In the genomic region with DNA sequence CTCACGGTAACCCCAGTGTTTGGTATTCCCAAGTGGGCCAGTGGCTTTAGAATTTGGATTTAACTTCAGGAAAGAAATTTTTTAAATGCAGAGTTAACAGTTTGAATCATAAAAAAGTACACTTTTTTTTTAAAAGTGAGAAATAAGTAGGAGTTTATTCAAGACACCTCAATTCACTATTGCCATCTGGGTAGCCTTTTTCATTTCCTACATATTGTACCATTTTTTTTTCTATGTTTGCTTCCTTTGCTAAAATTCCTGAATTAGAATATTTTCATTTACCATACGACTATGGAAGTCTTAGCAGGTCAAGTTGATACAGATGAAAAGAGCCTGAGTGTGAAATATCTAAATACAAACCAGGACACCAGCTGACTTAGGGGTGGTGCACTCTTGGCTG, we compare ENCODE assay signal across 21 mouse cellular contexts.
"Had no signal": no experiment of that assay in that cellular context is flagged by ENCODE, and none has a peak within 500 bp of the region (broad histone marks: within the 10 kb centered on the region; RNA-seq: fewer than 3 reads in every experiment).

No protein-coding gene starts in this region.

- DNase-seq: heart, postnatal 10 days; heart, postnatal 14 days; heart, postnatal 36 days; heart, postnatal 4 days; kidney, adult 11 months; kidney, adult 18-20 months; kidney, adult 2 months; kidney, adult 8-10 months; kidney, adult 9 months; kidney, postnatal 10 days; kidney, postnatal 14 days; kidney, postnatal 36 days; kidney, postnatal 4 days; layer of hippocampus, adult 9-11 months; layer of hippocampus, postnatal 36 days had no signal

- ATAC-seq: hindbrain, embryonic 16.5 days; hindbrain, postnatal 0 days; inflammation-experienced regulatory T-cells, adult 6 months; intestine, embryonic 15.5 days; intestine, embryonic 16.5 days; intestine, postnatal 0 days had no signal
